13 mouse cellular contexts compared by ENCODE assay signal in genomic region chr5:144483659-144484375, GRCm38 (mm10).
DNase-seq lines count a peak whose midpoint lies in the region; ATAC-seq and TF ChIP-seq lines count a peak whose summit lies in the region.
"Had no signal": no experiment of that assay in that cellular context is flagged by ENCODE, and none has a peak within 500 bp of the region (broad histone marks: within the 10 kb centered on the region; RNA-seq: fewer than 3 reads in every experiment).

No protein-coding gene starts in this region.

- H3K4me3 ChIP-seq in embryonic facial prominence, embryonic 14.5 days (ENCODE audit: low read depth, low read length): no peak overlapping the region
- H3K4me3 ChIP-seq in forebrain, postnatal 0 days (ENCODE audit: low read depth, low read length): no peak overlapping the region
- no peak overlapping the region for H3K4me3 ChIP-seq in midbrain, embryonic 16.5 days (ENCODE audit: low read depth, low read length)

- peak; percentile 79 for ATAC-seq in embryonic facial prominence, embryonic 14.5 days (ENCODE audit: low read depth)
- ATAC-seq in forebrain, postnatal 0 days: peak; percentile 65
- ATAC-seq in midbrain, embryonic 16.5 days: 0 out of 2 replicates have a peak, but pooled peaks have one; percentile 51

- DNase-seq in layer of hippocampus, adult 9-11 months: peak; percentile 13
- DNase-seq in layer of hippocampus, postnatal 25 days (ENCODE audit: extremely low spot score in 1 of 2, low spot score in 1 of 2): no peak
- peak; percentile 51 for DNase-seq in embryonic facial prominence, embryonic 14.5 days (ENCODE audit: low spot score)
- DNase-seq in forebrain, postnatal 0 days: peak; percentile 39
- no peak for DNase-seq in left cerebral cortex, adult 8-10 months (ENCODE audit: low spot score in 2 of 2)
- no peak for DNase-seq in frontal cortex, postnatal 25 days (ENCODE audit: low spot score in 2 of 2)
- DNase-seq: cerebellum, adult 18-20 months; gastrocnemius, postnatal 25 days; left cerebral cortex, postnatal 4 days; lung, postnatal 4 days; spleen, adult 18-20 months had no signal

- no peaks in the 10 kb centered on the region for H3K27me3 ChIP-seq in embryonic facial prominence, embryonic 14.5 days (replicated peaks; ENCODE audit: control insufficient read depth, insufficient read depth, low read length)
- no peaks in the 10 kb centered on the region for H3K27me3 ChIP-seq in forebrain, postnatal 0 days (ENCODE audit: insufficient read depth, low read length)
- H3K27me3 ChIP-seq in midbrain, embryonic 16.5 days (ENCODE audit: control insufficient read depth, insufficient read depth, low read depth, low read length): no peaks in the 10 kb centered on the region

- H3K9ac ChIP-seq in embryonic facial prominence, embryonic 14.5 days (ENCODE audit: low read depth, low read length): no peak overlapping the region
- no peak overlapping the region for H3K9ac ChIP-seq in forebrain, postnatal 0 days
- no peak overlapping the region for H3K9ac ChIP-seq in midbrain, embryonic 16.5 days (ENCODE audit: low read depth, low read length)

- WGBS in embryonic facial prominence, embryonic 14.5 days: 41% methylated on average over 16 of the region's 16 CpGs
- 18% methylated on average over 16 of the region's 16 CpGs for WGBS in forebrain, postnatal 0 days
- WGBS in midbrain, embryonic 16.5 days: 38% methylated on average over 16 of the region's 16 CpGs

- H3K36me3 ChIP-seq in embryonic facial prominence, embryonic 14.5 days (ENCODE audit: control insufficient read depth, insufficient read depth, low read length): no peaks in the 10 kb centered on the region
- no peaks in the 10 kb centered on the region for H3K36me3 ChIP-seq in forebrain, postnatal 0 days (ENCODE audit: insufficient read depth)
- no peaks in the 10 kb centered on the region for H3K36me3 ChIP-seq in midbrain, embryonic 16.5 days (ENCODE audit: control insufficient read depth, insufficient read depth, low read length)

- H3K27ac ChIP-seq in embryonic facial prominence, embryonic 14.5 days (replicated peaks; ENCODE audit: low read depth, low read length): no peak overlapping the region
- no peak overlapping the region for H3K27ac ChIP-seq in forebrain, postnatal 0 days (ENCODE audit: low read depth, low read length)
- no peak overlapping the region for H3K27ac ChIP-seq in midbrain, embryonic 16.5 days (ENCODE audit: low read length)
- H3K27ac ChIP-seq: stomach, postnatal 0 days had no signal

- no peaks in the 10 kb centered on the region for H3K9me3 ChIP-seq in embryonic facial prominence, embryonic 14.5 days (ENCODE audit: control insufficient read depth, low read length)
- H3K9me3 ChIP-seq in forebrain, postnatal 0 days (ENCODE audit: low read length): no peaks in the 10 kb centered on the region
- no peaks in the 10 kb centered on the region for H3K9me3 ChIP-seq in midbrain, embryonic 16.5 days (replicated peaks; ENCODE audit: control insufficient read depth, low read length, poor library complexity, severe bottlenecking)

- TF ChIP-seq CTCF in forebrain, postnatal 0 days (IDR thresholded peaks at IDR 0.05; ENCODE audit: low read depth): no peak

- H3K4me2 ChIP-seq in embryonic facial prominence, embryonic 14.5 days (ENCODE audit: low read depth, low read length): no peak overlapping the region
- no peak overlapping the region for H3K4me2 ChIP-seq in forebrain, postnatal 0 days (ENCODE audit: low read depth)
- H3K4me2 ChIP-seq in midbrain, embryonic 16.5 days (ENCODE audit: low read length): peak overlapping the region; percentile 9; the same call in 1 of the 2 replicates

- H3K4me1 ChIP-seq in embryonic facial prominence, embryonic 14.5 days (ENCODE audit: control insufficient read depth, insufficient read depth, low read length): no peaks in the 10 kb centered on the region
- no peaks in the 10 kb centered on the region for H3K4me1 ChIP-seq in forebrain, postnatal 0 days (ENCODE audit: insufficient read depth)
- H3K4me1 ChIP-seq in midbrain, embryonic 16.5 days (ENCODE audit: control insufficient read depth, insufficient read depth, low read length): peaks cover 9% of the 10 kb centered on the region; the same call in 1 of the 2 replicates

Comparison
In these comparisons a context has a peak if more than half of its experiments do, and no peak if none do; other contexts are left out.
1. DNase-seq: peak in layer of hippocampus, adult 9-11 months (single experiment), embryonic facial prominence, embryonic 14.5 days (single experiment) and forebrain, postnatal 0 days (single experiment); none in layer of hippocampus, postnatal 25 days (0 of 2), left cerebral cortex, adult 8-10 months (0 of 2) and frontal cortex, postnatal 25 days (0 of 2).
2. Peak in every context shown above with its lines, with median percentiles within 50 percentile points of each other: ATAC-seq.